Mouse (Mus musculus) urinary bladder, adult 2 months (tissue): ENCODE results near the gene Tagln2. TPM values are rescaled to one million over a fixed set of nuclear protein-coding genes. Genes with fewer than 3 reads are reported as not detected.

Experiments used
- DNase-seq: peaks from one replicate; pipeline ENCODE4 v3.0.0; 2022; ENCODE audit warnings: low spot score
- polyA plus RNA-seq: library from polyadenylated mRNA; depleted of rRNA; stranded (reverse); fragments of >200 nt; gene quantifications from 2 replicates; pipeline ENCODE4 v1.2.3, GENCODE M21; 2012; rRNA removed

Tagln2 gene
- 139 and 175 TPM in 2 replicates for polyA plus RNA-seq

- DNase-seq, result peak; percentile 75
Measured at GRCm38 (mm10) chr1:172499765-172500441, at the start of gene Tagln2. Gene Tagln2, plus strand, starts transcription at chr1:172500047.

GRCm38 (mm10) chr1:172450226-172450625 is 49.6 kb upstream of the Tagln2 start:
- DNase-seq, result no peak

- no peak for DNase-seq
Measured at GRCm38 (mm10) chr1:172450848-172451470, 48.9 kb upstream of the Tagln2 start.

DNA sequence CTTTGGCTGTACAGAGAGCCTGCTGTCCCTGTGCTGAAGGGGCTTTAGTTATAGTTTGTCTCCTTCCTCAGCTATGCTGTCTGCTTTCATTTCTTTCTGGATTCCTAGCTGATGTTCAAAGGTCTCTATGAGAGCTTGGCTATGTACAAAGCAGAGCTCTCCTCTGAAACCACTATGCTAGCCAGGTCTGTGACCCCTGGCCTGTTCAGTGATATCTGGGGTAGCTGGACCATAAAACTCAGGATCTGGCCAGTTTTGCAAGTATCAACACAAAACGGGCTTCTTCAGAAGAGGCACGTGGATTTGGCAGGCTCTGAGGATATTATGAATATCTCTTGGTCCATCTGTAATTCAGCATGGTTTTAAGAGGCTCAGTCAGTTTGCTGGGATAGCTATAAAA is 46.9 kb upstream of the Tagln2 start:
- no peak for DNase-seq

- DNase-seq, result no peak
Measured at GRCm38 (mm10) chr1:172453810-172454209, 46.0 kb upstream of the Tagln2 start.

DNA sequence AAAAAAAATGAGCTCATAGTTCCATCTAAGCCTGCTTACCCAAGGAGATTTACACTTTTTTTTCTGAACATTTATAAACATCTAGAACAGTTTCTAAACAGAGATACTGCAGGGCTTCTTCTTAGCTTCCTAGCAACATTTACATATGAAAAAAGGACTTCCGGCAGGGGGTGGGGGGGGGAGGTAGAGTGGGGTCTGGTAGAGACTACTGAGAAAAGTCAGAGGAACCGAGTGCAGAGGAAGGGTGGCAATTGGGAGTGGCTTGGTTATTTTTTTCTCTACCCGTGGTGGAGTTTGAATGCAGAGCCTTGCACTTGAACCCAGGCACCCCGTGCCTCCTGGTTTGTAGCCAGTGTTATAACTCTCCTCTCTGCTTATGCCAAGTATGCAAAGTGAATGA is 44.4 kb upstream of the Tagln2 start:
- DNase-seq, result no peak

DNA sequence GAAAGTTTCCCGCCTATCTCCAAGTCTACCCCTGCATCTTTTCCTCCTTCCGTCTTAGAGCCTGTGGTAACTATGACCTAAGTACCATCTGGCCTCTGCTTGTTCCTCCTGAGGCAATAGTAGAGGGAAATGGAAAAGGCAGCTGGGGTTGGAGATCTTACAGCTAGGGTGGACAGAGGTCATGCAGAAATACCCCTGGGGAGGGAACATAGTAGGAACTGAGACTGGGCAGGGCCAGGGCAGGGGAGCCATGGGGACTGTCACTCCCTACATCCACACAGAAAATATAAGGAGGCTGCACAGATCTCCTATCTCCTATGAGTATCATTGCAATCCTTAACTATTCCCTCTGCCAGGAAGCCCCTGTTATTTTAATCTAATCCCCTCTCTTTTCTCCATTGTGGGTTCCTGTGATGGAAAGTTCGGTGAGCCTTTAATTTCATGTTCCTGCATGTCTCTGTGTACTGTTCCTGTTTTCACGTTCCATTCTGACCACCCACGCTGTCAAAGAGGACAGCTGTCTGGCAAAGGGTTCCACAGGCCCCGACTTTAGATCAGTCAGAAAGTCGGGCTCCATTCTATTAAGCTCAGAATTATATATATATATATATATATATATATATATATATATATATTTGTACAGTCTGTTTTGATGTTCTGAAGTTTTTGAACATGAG is 43.7 kb upstream of the Tagln2 start:
- no peak for DNase-seq

DNA sequence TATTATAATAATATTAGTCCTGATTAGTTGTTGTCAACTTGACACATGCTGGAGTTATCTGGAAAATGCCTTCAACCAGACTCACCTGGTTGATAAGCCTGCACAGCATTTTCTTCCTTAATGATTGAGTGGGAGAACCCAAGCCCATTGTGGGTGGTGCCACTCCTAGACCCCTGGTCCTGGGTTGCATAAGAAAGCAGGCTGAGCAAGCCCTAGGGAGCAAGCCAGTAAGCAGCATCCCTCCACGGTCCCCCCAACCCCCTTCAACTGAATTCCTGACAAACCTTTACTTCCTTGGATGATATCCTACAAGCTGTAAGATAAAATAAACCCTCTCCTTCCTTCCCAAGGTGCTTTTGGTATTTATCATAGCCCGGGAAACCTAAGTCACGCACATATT is 42.7 kb upstream of the Tagln2 start:
- DNase-seq, result no peak

DNA sequence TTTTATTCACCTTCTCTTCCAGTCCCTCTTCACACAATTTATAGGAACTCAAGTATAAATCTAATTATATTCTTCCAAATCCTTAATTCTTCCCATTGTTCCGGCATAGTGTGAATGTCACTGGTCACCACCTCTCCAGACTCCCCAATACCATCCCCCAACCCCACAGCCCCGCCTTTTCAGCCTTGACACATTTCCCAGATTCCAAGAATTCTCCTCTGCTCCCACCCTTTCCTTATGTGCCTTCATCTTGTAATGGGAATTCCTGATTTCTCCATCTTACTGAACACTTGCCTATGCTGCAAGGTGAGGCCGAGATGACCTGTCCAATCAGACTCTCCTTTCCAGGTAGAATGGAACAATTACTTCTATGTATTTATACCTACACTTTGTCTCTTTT is 41.8 kb upstream of the Tagln2 start:
- no peak for DNase-seq

DNA sequence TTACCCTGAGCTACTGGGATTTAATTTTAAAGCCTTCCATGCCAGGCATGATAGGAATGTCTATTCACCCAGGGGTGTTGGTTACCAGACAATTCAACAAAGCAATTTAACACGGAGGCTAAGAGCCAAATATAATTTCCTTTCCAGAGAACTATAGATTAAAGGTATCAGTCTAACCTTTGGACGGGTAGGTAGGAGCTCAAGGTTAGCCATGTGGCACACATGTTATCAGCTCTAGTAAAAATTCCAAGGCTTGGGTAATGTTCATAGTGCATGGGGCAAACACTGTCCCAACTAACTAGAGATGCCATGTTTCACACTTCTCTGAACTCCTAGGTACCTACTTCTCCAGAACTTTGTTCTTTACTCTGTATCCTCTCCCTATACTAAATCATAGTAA is 38.2 kb upstream of the Tagln2 start:
- DNase-seq, result no peak

GRCm38 (mm10) chr1:172462534-172462933 is 37.3 kb upstream of the Tagln2 start:
- DNase-seq, result no peak

DNA sequence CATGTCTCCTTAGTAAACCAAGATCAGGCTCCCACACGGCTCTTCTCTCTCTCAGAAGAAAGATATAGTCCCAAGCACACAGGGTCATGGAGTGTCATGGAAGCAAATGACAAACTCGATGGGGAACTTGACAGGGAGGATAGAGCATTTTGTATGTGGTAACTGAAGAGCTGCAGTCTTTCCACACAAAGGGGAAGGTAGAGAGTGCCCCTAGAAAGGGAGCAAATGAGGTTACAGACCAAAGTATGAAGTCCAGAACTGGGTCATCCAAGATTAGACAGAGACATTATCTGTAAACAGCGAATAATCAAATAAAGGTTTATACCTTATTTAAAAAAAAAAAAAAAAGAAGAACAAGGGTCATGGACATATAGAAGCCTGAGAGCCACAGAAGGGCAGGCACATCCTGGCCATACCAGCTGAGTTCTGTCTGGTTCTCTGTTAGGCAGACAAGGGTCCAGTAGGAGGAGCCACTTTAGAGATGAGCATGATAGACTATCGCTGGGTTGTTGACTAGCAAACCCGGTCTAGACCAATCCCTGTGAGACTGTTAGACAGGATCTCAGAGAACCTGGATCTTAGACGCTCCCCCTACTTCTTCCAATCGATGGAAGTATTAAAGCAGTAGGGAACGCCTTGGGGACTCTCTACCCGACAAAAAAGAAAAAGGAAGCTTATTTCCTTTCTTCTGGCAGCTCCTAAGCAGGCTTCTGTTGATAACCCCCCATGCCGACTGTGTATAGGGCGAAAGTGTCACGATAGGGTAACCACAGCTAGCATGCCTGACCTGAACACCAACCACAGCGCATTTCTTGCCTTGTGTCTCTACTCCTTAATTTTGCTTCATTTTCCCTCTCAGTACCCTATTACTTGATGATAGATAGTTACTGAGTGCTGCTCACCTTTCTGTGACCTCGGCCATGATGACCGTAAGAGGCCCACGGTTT is 36.2 kb upstream of the Tagln2 start:
- no peak for DNase-seq

GRCm38 (mm10) chr1:172468301-172468877 is 31.5 kb upstream of the Tagln2 start:
- DNase-seq, result no peak

GRCm38 (mm10) chr1:172469373-172469772 is 30.5 kb upstream of the Tagln2 start:
- no peak for DNase-seq

DNA sequence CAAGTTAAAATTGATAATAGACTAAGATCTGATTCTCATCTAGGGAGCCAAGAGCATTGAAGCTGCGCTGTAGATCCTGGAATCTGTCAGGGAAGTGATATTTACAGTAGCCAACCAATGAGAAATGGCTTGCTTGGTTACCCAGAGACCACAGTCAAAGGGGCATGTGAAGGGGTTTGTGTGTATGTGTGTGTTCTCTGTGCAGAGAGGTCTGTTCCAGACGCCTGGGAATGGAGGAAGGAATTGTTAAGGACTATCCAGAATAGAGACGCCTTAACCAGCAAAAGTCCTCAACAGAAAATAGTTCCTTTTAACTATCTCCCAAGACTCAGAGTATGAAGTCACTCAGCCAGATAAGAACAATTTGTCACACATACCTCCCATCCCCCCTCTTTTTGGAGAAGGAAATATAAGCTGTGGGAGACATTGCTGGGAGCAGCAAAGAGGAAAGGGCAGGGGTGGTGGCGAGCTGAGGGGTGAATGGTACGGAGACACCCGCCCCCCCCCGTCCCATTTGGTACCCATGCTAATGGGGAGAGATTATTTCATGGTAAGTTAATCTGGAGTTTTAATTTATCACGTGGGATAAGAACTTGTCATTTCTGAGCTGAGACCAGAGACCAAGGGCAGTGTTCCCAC is 29.9 kb upstream of the Tagln2 start:
- DNase-seq, result no peak

DNA sequence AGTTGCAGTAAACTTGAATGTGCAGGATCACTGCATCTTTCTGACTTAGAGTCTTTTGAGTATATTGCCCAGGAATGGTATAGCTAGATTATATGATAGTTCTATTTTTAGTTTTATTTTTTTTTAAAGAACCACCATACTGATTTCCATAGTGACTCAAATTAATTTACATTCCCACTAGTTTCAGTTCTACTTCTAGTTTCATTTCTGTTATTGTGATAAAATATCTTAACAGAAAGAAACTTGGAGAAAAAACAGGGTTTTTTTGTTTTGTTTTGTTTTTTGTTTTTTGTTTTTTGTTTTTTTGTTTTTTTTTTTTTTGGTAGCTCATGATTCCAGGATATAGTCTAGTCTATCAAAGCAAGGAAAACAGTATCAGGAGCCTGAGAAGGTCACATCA is 26.9 kb upstream of the Tagln2 start:
- no peak for DNase-seq

GRCm38 (mm10) chr1:172474196-172474595 is 25.7 kb upstream of the Tagln2 start:
- no peak for DNase-seq

GRCm38 (mm10) chr1:172475054-172475741 is 24.6 kb upstream of the Tagln2 start, which contains the start of gene Slamf9:
Gene Slamf9, plus strand, starts transcription at chr1:172475358.
- DNase-seq, result no peak

DNA sequence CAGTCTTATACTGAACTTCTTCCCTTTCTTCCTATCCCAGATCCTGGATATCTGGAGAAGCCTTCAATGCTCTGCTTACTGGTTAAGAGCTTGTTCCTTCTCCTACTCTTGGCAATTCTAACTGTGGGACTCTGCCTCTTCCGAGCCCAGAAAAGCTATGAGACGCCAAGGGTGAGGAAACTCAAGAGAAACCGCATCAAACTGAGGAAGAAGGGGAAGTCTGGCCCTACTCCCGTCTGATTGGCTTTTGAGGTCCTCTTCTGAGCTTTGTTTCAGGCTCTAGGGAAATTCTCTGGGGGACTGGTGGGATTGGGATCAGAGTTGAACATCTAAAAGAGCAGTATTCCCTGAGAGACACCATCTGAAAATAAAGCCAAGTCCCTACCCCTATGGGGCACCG is 21.8 kb upstream of the Tagln2 start:
- DNase-seq, result no peak

- no peak for DNase-seq
Measured at GRCm38 (mm10) chr1:172480376-172480775, 19.5 kb upstream of the Tagln2 start.
